ENCODE assay signal across 8 mouse cellular contexts in genomic region chr7:97080621-97081241, GRCm38 (mm10). TPM values are rescaled to one million over a fixed set of nuclear protein-coding genes. Genes with fewer than 3 reads are reported as not detected.
DNase-seq lines count a peak whose midpoint lies in the region; ATAC-seq lines count a peak whose summit lies in the region.

No protein-coding gene starts in this region.

- ATAC-seq in lung, embryonic 15.5 days (ENCODE audit: borderline replicate concordance, extremely low read depth, low FRiP score, low TSS enrichment) = no peak
- no peak for ATAC-seq in forebrain, embryonic 14.5 days
- ATAC-seq in neural tube, embryonic 15.5 days (ENCODE audit: low FRiP score) = no peak; the same call in 1 of the 2 replicates

- H3K27me3 ChIP-seq in lung, embryonic 15.5 days = no peaks in the 10 kb centered on the region
- no peaks in the 10 kb centered on the region for H3K27me3 ChIP-seq in forebrain, embryonic 14.5 days (replicated peaks; ENCODE audit: control insufficient read depth, insufficient read depth, low read length)
- H3K27me3 ChIP-seq in neural tube, embryonic 15.5 days (replicated peaks) = no peaks in the 10 kb centered on the region

- no peaks in the 10 kb centered on the region for H3K36me3 ChIP-seq in lung, embryonic 15.5 days
- H3K36me3 ChIP-seq in forebrain, embryonic 14.5 days (ENCODE audit: control insufficient read depth, insufficient read depth, low read length) = no peaks in the 10 kb centered on the region
- no peaks in the 10 kb centered on the region for H3K36me3 ChIP-seq in neural tube, embryonic 15.5 days

- 35% methylated on average over 4 of the region's 4 CpGs for WGBS in lung, embryonic 15.5 days
- 33% methylated on average over 4 of the region's 4 CpGs for WGBS in forebrain, embryonic 14.5 days
- 32% methylated on average over 4 of the region's 4 CpGs for WGBS in neural tube, embryonic 15.5 days

- peak overlapping the region; percentile 96 for H3K27ac ChIP-seq in lung, embryonic 15.5 days
- 0 out of 2 replicates have a peak overlapping the region, but pooled peaks have one; percentile 77 for H3K27ac ChIP-seq in forebrain, embryonic 14.5 days (ENCODE audit: low read depth, low read length)
- H3K27ac ChIP-seq in neural tube, embryonic 15.5 days (replicated peaks) = peak overlapping the region; percentile 83

- peak overlapping the region; percentile 98 for H3K4me3 ChIP-seq in lung, embryonic 15.5 days
- peak overlapping the region; percentile 98 for H3K4me3 ChIP-seq in forebrain, embryonic 14.5 days (ENCODE audit: low read depth, low read length)
- peak overlapping the region; percentile 84 for H3K4me3 ChIP-seq in neural tube, embryonic 15.5 days (replicated peaks)

- no peak for DNase-seq in lung, postnatal 14 days
- no peak for DNase-seq in forebrain, embryonic 14.5 days (ENCODE audit: low spot score)
- peak; percentile 62 to 64 for DNase-seq in kidney, postnatal 36 days
- no peak for DNase-seq in right cerebral cortex, postnatal 36 days (ENCODE audit: low spot score in 2 of 2)
- no peak for DNase-seq in left cerebral cortex, adult 9 months (ENCODE audit: low spot score in 2 of 2)
- DNase-seq in cerebellum, postnatal 36 days = no peak

- peak overlapping the region; percentile 87 for H3K4me2 ChIP-seq in lung, embryonic 15.5 days
- H3K4me2 ChIP-seq in forebrain, embryonic 14.5 days (ENCODE audit: low read length) = peak overlapping the region; percentile 80
- peak overlapping the region; percentile 82 for H3K4me2 ChIP-seq in neural tube, embryonic 15.5 days

- H3K9me3 ChIP-seq in lung, embryonic 15.5 days = no peaks in the 10 kb centered on the region
- H3K9me3 ChIP-seq in forebrain, embryonic 14.5 days (replicated peaks; ENCODE audit: control insufficient read depth, low read length) = no peaks in the 10 kb centered on the region
- H3K9me3 ChIP-seq in neural tube, embryonic 15.5 days (replicated peaks) = no peaks in the 10 kb centered on the region

- H3K4me1 ChIP-seq in lung, embryonic 15.5 days = peaks cover 38% of the 10 kb centered on the region
- peaks cover 8% of the 10 kb centered on the region for H3K4me1 ChIP-seq in forebrain, embryonic 14.5 days (ENCODE audit: control insufficient read depth, insufficient read depth, low read length)
- peaks cover 30% of the 10 kb centered on the region for H3K4me1 ChIP-seq in neural tube, embryonic 15.5 days

- peak overlapping the region; percentile 97 for H3K9ac ChIP-seq in lung, embryonic 15.5 days
- peak overlapping the region; percentile 93 for H3K9ac ChIP-seq in forebrain, embryonic 14.5 days (ENCODE audit: low read length)
- peak overlapping the region; percentile 84 for H3K9ac ChIP-seq in neural tube, embryonic 15.5 days (replicated peaks)

RNA-seq across cellular contexts. Expression of gene Gab2, which starts 0.7 kb away (rescaled TPM):
- polyA plus RNA-seq in lung, embryonic 15.5 days (2015; fragmentation: Nextera tagmentation; extraction: Ambion mirVana) = 9.0 and 9.1 TPM in 2 replicates
- polyA plus RNA-seq in forebrain, embryonic 14.5 days (2014; fragmentation: Nextera tagmentation; extraction: Ambion mirVana) = 10.1 and 13.1 TPM in 2 replicates
- polyA plus RNA-seq in neural tube, embryonic 15.5 days (2015; fragmentation: Nextera tagmentation; extraction: Ambion mirVana) = 12.7 and 15.2 TPM in 2 replicates

Comparison
In these comparisons a context has a peak if more than half of its experiments do, and no peak if none do; other contexts are left out.
1. DNase-seq: peak in kidney, postnatal 36 days (2 of 2); none in lung, postnatal 14 days (single experiment), forebrain, embryonic 14.5 days (single experiment), right cerebral cortex, postnatal 36 days (0 of 2), left cerebral cortex, adult 9 months (0 of 2) and cerebellum, postnatal 36 days (0 of 2).
2. Peak in every context shown above with its lines, with median percentiles within 50 percentile points of each other: H3K27ac ChIP-seq, H3K4me2 ChIP-seq, H3K4me3 ChIP-seq and H3K9ac ChIP-seq.